Mouse (Mus musculus) stomach, postnatal 0 days (tissue): ENCODE results near the gene Ppme1.

Experiments
- CTCF ChIP-seq: IDR thresholded peaks from 2 replicates; pipeline ENCODE4 v1.5.1; 2016; ENCODE audit warnings: antibody characterized with exemption, low read depth, mild to moderate bottlenecking, moderate library complexity
- EP300 ChIP-seq: optimal IDR thresholded peaks from 2 replicates; pipeline ENCODE3; 2016; ENCODE audit warnings: antibody characterized with exemption

DNA sequence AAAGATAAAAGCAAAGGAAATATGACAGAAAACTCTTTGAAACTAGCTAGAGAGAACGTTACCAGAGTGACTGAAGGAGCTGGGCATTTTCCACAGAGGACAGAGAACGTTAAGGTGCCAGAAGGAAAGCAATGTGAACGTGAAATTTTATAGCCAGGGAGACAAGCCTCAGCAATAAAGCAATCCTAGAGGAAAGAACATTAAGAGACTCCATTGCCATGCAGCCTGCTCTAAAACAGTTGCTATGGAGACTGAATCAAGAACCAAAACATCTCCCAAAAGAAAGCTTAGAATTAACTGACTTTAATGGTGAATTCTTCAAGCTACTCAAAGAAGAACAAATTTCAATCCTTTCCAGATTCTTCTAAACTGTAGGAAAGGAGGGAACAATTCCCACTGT is 88.8 kb downstream of the Ppme1 start:
- TF ChIP-seq CTCF (no peak), EP300 (no peak)
